Mouse (Mus musculus): ENCODE data around the gene Nlrc3.
"Not testable (repeated sequence)": the region's sequence is repeated elsewhere in the genome, so short reads cannot be mapped to it uniquely, and the experiment has no call there.

Gene Nlrc3

GRCm38 (mm10) chr16:3976251-3976671 is at the start of gene Nlrc3:
Gene Nlrc3, minus strand, starts transcription at chr16:3976632.
- DNase-seq (ENCODE audit: low read depth, low spot score), result no peak

- no peak for DNase-seq (ENCODE audit: low read depth, low spot score)
These were observed 46.3 kb upstream of the Nlrc3 start for GRCm38 (mm10) chr16:4022719-4023118.

- no peak for DNase-seq (ENCODE audit: low read depth, low spot score)
These were observed 44.8 kb upstream of the Nlrc3 start for GRCm38 (mm10) chr16:4021241-4021640.

GRCm38 (mm10) chr16:4017466-4017865 is 41.0 kb upstream of the Nlrc3 start:
- not testable (repeated sequence) for DNase-seq (ENCODE audit: low read depth, low spot score)

GRCm38 (mm10) chr16:4016786-4017185 is 40.4 kb upstream of the Nlrc3 start:
- not testable (repeated sequence) for DNase-seq (ENCODE audit: low read depth, low spot score)

- no peak for DNase-seq (ENCODE audit: low read depth, low spot score)
These were observed 37.7 kb upstream of the Nlrc3 start for GRCm38 (mm10) chr16:4014040-4014668.

GRCm38 (mm10) chr16:4012882-4013570 is 36.6 kb upstream of the Nlrc3 start:
- no peak for DNase-seq (ENCODE audit: low read depth, low spot score)

GRCm38 (mm10) chr16:4003489-4004398 is 27.3 kb upstream of the Nlrc3 start, which contains the start of gene Slx4:
Gene Slx4, minus strand, starts transcription at chr16:4003770.
- peak; percentile 99 for DNase-seq (ENCODE audit: low read depth, low spot score)

GRCm38 (mm10) chr16:3988410-3988809 is 12.0 kb upstream of the Nlrc3 start:
- DNase-seq (ENCODE audit: low read depth, low spot score), result no peak

- DNase-seq (ENCODE audit: low read depth, low spot score), result no peak
These were observed 6.8 kb upstream of the Nlrc3 start for GRCm38 (mm10) chr16:3983146-3983700.

- DNase-seq (ENCODE audit: low read depth, low spot score), result no peak
These were observed 5.7 kb upstream of the Nlrc3 start for GRCm38 (mm10) chr16:3982173-3982572.

GRCm38 (mm10) chr16:3976712-3977111 is 280 bp upstream of the Nlrc3 start:
- no peak for DNase-seq (ENCODE audit: low read depth, low spot score)

- DNase-seq (ENCODE audit: low read depth, low spot score), result no peak
These were observed 774 bp downstream of the Nlrc3 start for GRCm38 (mm10) chr16:3975658-3976057.

GRCm38 (mm10) chr16:3974456-3974855 is 2.0 kb downstream of the Nlrc3 start:
- DNase-seq (ENCODE audit: low read depth, low spot score), result not testable (repeated sequence)

GRCm38 (mm10) chr16:3965534-3965933 is 10.9 kb downstream of the Nlrc3 start:
- DNase-seq (ENCODE audit: low read depth, low spot score), result no peak

- DNase-seq (ENCODE audit: low read depth, low spot score), result no peak
These were observed 11.4 kb downstream of the Nlrc3 start for GRCm38 (mm10) chr16:3964990-3965389.

- no peak for DNase-seq (ENCODE audit: low read depth, low spot score)
These were observed 17.2 kb downstream of the Nlrc3 start for GRCm38 (mm10) chr16:3959261-3959660.

- DNase-seq (ENCODE audit: low read depth, low spot score), result no peak
These were observed 20.1 kb downstream of the Nlrc3 start for GRCm38 (mm10) chr16:3956369-3956768.

- no peak for DNase-seq (ENCODE audit: low read depth, low spot score)
These were observed 25.3 kb downstream of the Nlrc3 start for GRCm38 (mm10) chr16:3951141-3951540.

- no peak for DNase-seq (ENCODE audit: low read depth, low spot score)
These were observed 41.7 kb downstream of the Nlrc3 start for GRCm38 (mm10) chr16:3934701-3935100.

GRCm38 (mm10) chr16:3934091-3934490 is 42.3 kb downstream of the Nlrc3 start:
- DNase-seq (ENCODE audit: low read depth, low spot score), result no peak

GRCm38 (mm10) chr16:3933536-3933935 is 42.9 kb downstream of the Nlrc3 start:
- no peak for DNase-seq (ENCODE audit: low read depth, low spot score)
